Mouse (Mus musculus) thymus, adult 2 months (tissue): Measurements from ENCODE around the gene Dcun1d4.
"Not testable (repeated sequence)": the region's sequence is repeated elsewhere in the genome, so short reads cannot be mapped to it uniquely, and the experiment has no call there.

ENCODE experiments used
- CTCF ChIP-seq: fragments of 200-500 bp; IDR thresholded peaks from 2 replicates; pipeline ENCODE4 v1.5.1; 2012; ENCODE audit warnings: mild to moderate bottlenecking, control low read depth, low read length, moderate library complexity, borderline replicate concordance; ENCODE audit not compliant: control insufficient read depth, poor library complexity, insufficient read depth; ENCODE audit errors: extremely low read depth
- POLR2A ChIP-seq: fragments of 200-500 bp; IDR thresholded peaks from 2 replicates; pipeline ENCODE4 v1.6.1; 2012; ENCODE audit warnings: mild to moderate bottlenecking, low read length, control low read depth, moderate library complexity; ENCODE audit not compliant: control insufficient read depth, poor library complexity, insufficient read depth; ENCODE audit errors: extremely low read depth

DNA sequence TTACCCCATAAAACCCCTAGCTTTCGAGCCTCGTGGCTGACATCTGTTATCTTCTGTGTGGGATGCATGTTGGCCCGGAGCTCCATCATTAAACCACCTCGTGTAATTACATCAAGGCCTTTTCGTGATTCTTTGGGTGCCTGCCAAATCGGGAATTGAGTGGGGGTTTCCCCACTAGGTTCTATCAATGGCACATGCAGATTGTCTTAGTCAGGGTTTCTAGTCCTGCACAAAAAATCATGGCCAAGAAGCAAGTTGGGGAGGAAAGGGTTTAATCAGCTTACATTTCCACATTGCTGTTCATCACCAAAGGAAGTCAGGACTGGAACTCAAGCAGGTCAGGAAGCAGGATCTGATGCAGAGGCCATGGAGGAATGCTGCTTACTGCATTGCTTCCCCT is 103.2 kb downstream of the Dcun1d4 start:
- TF ChIP-seq CTCF, POLR2A: not testable (repeated sequence)
